Mouse (Mus musculus) erythroblast, embryonic 14.5 days (primary cell): ENCODE results near the gene Cnnm2. TPM values are rescaled to one million over a fixed set of nuclear protein-coding genes. Genes with fewer than 3 reads are reported as not detected.
"Not testable (repeated sequence)": the region's sequence is repeated elsewhere in the genome, so short reads cannot be mapped to it uniquely, and the experiment has no call there.

Experiments
- H3K27me3 ChIP-seq: 2 replicates; pipeline ENCODE4 v1.6.1; 2012; ENCODE audit warnings: inconsistent platforms; ENCODE audit not compliant: control insufficient read depth
- H3K36me3 ChIP-seq: 2 replicates; pipeline ENCODE4 v1.6.1; 2012; ENCODE audit warnings: mild to moderate bottlenecking, inconsistent platforms; ENCODE audit not compliant: control insufficient read depth
- H3K4me1 ChIP-seq: 2 replicates; pipeline ENCODE4 v1.6.1; 2012; ENCODE audit warnings: inconsistent platforms; ENCODE audit not compliant: control insufficient read depth
- H3K4me3 ChIP-seq: replicated peaks from 2 replicates; pipeline ENCODE3; 2012; ENCODE audit warnings: moderate library complexity, mild to moderate bottlenecking, inconsistent platforms
- H3K9me3 ChIP-seq: 2 replicates; pipeline ENCODE4 v1.6.1; 2012; ENCODE audit warnings: low read length, inconsistent platforms, mixed read lengths; ENCODE audit not compliant: control insufficient read depth
- GATA1 ChIP-seq: IDR thresholded peaks from 2 replicates; pipeline ENCODE4 v1.6.1; 2012; ENCODE audit warnings: low read length, inconsistent platforms, mixed read lengths
- TAL1 ChIP-seq: IDR thresholded peaks from 3 replicates; pipeline ENCODE4 v1.6.1; 2012; ENCODE audit warnings: low read length, inconsistent platforms, mixed read lengths
- polyA plus RNA-seq: library from polyadenylated mRNA; stranded (reverse); fragments of >175 nt; gene quantifications from 2 replicates; pipeline ENCODE4 v1.2.3, GENCODE M21; 2012

Gene Cnnm2
- polyA plus RNA-seq, 1 experiment = 4.9 TPM

- Histone ChIP-seq H3K9me3 (0 out of 2 replicates have a peak, but pooled peaks cover 2% of the 10 kb centered on the region), H3K4me1 (no peaks in the 10 kb centered on the region), H3K27me3 (peaks cover 55% of the 10 kb centered on the region), H3K4me3 (no peak overlapping the region), H3K36me3 (no peaks in the 10 kb centered on the region)
- no peak for TF ChIP-seq GATA1
- no peak for TF ChIP-seq TAL1
These were observed 6.3 kb upstream of the Cnnm2 start for GRCm38 (mm10) chr19:46755066-46755465.

- H3K4me1 ChIP-seq = peaks cover 8% of the 10 kb centered on the region
- TF ChIP-seq TAL1 (no peak), GATA1 (no peak)
- H3K4me3 ChIP-seq = no peak overlapping the region
- peaks cover 49% of the 10 kb centered on the region for H3K27me3 ChIP-seq
- H3K9me3 ChIP-seq = 0 out of 2 replicates have a peak, but pooled peaks cover 2% of the 10 kb centered on the region
- H3K36me3 ChIP-seq = no peaks in the 10 kb centered on the region
These were observed 5.2 kb upstream of the Cnnm2 start for GRCm38 (mm10) chr19:46756221-46756620.

- H3K36me3 ChIP-seq = no peaks in the 10 kb centered on the region
- 0 out of 2 replicates have a peak, but pooled peaks cover 2% of the 10 kb centered on the region for H3K9me3 ChIP-seq
- H3K4me3 ChIP-seq = no peak overlapping the region
- H3K27me3 ChIP-seq = peaks cover 58% of the 10 kb centered on the region
- no peak for TF ChIP-seq GATA1
- no peak for TF ChIP-seq TAL1
- peaks cover 30% of the 10 kb centered on the region for H3K4me1 ChIP-seq
These were observed 2.3 kb upstream of the Cnnm2 start for GRCm38 (mm10) chr19:46759096-46759495.

GRCm38 (mm10) chr19:46759909-46760308, 1.5 kb upstream of the Cnnm2 start:
- Histone ChIP-seq H3K27me3 (peaks cover 59% of the 10 kb centered on the region), H3K4me1 (peaks cover 38% of the 10 kb centered on the region)
- H3K9me3 ChIP-seq, H3K4me3 ChIP-seq, H3K36me3 ChIP-seq: not testable (repeated sequence)

- TF ChIP-seq TAL1 (no peak), GATA1 (no peak)
- peaks cover 41% of the 10 kb centered on the region for H3K4me1 ChIP-seq
- H3K9me3 ChIP-seq = 0 out of 2 replicates have a peak, but pooled peaks cover 2% of the 10 kb centered on the region
- peaks cover 54% of the 10 kb centered on the region for H3K27me3 ChIP-seq
- H3K36me3 ChIP-seq = peaks cover 2% of the 10 kb centered on the region; the same call in 1 of the 2 replicates
- peak overlapping the region; percentile 100 for H3K4me3 ChIP-seq
These were observed 828 bp upstream of the Cnnm2 start for GRCm38 (mm10) chr19:46760375-46761160.

GRCm38 (mm10) chr19:46761971-46762290, 535 bp downstream of the Cnnm2 start:
- peak overlapping the region; percentile 100 for H3K4me3 ChIP-seq
- TF ChIP-seq GATA1 (no peak), TAL1 (no peak)
- H3K4me1 ChIP-seq = peaks cover 50% of the 10 kb centered on the region
- 0 out of 2 replicates have a peak, but pooled peaks cover 2% of the 10 kb centered on the region for H3K9me3 ChIP-seq
- peaks cover 48% of the 10 kb centered on the region for H3K27me3 ChIP-seq
- H3K36me3 ChIP-seq = peaks cover 2% of the 10 kb centered on the region; the same call in 1 of the 2 replicates

- Histone ChIP-seq H3K9me3 (0 out of 2 replicates have a peak, but pooled peaks cover under 1% of the 10 kb centered on the region), H3K36me3 (peaks cover 2% of the 10 kb centered on the region; the same call in 1 of the 2 replicates), H3K4me1 (peaks cover 55% of the 10 kb centered on the region), H3K27me3 (peaks cover 45% of the 10 kb centered on the region), H3K4me3 (peak overlapping the region; percentile 100)
- TF ChIP-seq TAL1 (no peak), GATA1 (no peak)
These were observed 1.0 kb downstream of the Cnnm2 start for GRCm38 (mm10) chr19:46762291-46762991.

- Histone ChIP-seq H3K27me3 (peaks cover 42% of the 10 kb centered on the region), H3K4me1 (peaks cover 60% of the 10 kb centered on the region), H3K4me3 (peak overlapping the region; percentile 100), H3K9me3 (no peaks in the 10 kb centered on the region), H3K36me3 (peaks cover 3% of the 10 kb centered on the region)
- no peak for TF ChIP-seq TAL1
- no peak for TF ChIP-seq GATA1
These were observed 1.6 kb downstream of the Cnnm2 start for GRCm38 (mm10) chr19:46762992-46763342.

GRCm38 (mm10) chr19:46763356-46763755, 2.0 kb downstream of the Cnnm2 start:
- H3K4me1 ChIP-seq = peaks cover 64% of the 10 kb centered on the region
- peak overlapping the region; percentile 100 for H3K4me3 ChIP-seq
- H3K27me3 ChIP-seq = peaks cover 38% of the 10 kb centered on the region
- TF ChIP-seq GATA1 (no peak), TAL1 (no peak)
- peaks cover 6% of the 10 kb centered on the region for H3K36me3 ChIP-seq
- H3K9me3 ChIP-seq = no peaks in the 10 kb centered on the region
